Mouse (Mus musculus): ENCODE measurements around the gene Lman1l.

GRCm38 (mm10) chr9:57633481-57634024 lies 13.0 kb upstream of the Lman1l start:
- TF ChIP-seq FLI1 (IDR thresholded peaks at IDR 0.05; ENCODE audit: low read length) = no peak
- no peak for TF ChIP-seq GATA1 (IDR thresholded peaks at IDR 0.05; ENCODE audit: borderline replicate concordance, low read length)
